Mouse (Mus musculus): ENCODE measurements around the gene Btbd10. TPM values are rescaled to one million over a fixed set of nuclear protein-coding genes. Genes with fewer than 3 reads are reported as not detected.

Btbd10 gene
- polyA plus RNA-seq (2012; rRNA removed): 11.8 and 15.7 TPM in 2 replicates

GRCm38 (mm10) chr7:113368746-113369619 lies at the start of gene Btbd10:
Gene Btbd10 (minus strand): TSS chr7:113369392.

DNA sequence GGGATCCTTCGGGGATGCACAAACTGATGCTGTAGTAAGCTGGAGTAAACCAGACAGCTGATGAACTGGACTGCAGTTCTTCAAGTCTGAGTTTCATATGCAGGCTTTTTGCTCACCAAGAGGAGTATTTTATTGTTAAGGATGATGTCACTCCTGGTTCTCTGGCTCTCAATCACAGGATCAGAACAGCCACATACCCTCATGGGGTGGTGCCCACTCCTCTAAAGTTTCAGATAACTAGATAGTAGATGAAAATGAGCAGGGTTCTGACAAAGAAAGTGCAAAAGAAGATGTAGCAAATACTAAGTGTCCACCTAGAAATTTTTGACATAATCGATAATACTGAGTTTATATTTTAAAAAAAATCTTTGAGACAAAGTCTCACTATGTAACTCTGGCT lies 19.3 kb upstream of the Btbd10 start, which contains the start of gene Pth:
Pth (minus strand) TSS at position 101 of the 400 bp plus-strand sequence.

Other genes starting within 250 kb of the Btbd10 start
- 4.8 and 6.4 TPM in 2 replicates for gene Arntl, start 161.9 kb downstream of the Btbd10 start, polyA plus RNA-seq (2012; rRNA removed)
- gene Pth, start 19.2 kb upstream of the Btbd10 start, polyA plus RNA-seq (2012; rRNA removed): not detected in 2 replicates
- 13.1 and 13.4 TPM in 2 replicates for gene Far1, start 144.4 kb upstream of the Btbd10 start, polyA plus RNA-seq (2012; rRNA removed)

Data from ovary, adult 2 months (tissue).